Mouse (Mus musculus) olfactory bulb, adult 2 months (tissue): ENCODE measurements around the gene Lta. TPM values are rescaled to one million over a fixed set of nuclear protein-coding genes. Genes with fewer than 3 reads are reported as not detected.
A peak's percentile ranks its signal among the peaks of the same experiment; 100 is the strongest.
"Not testable (repeated sequence)": the region's sequence is repeated elsewhere in the genome, so short reads cannot be mapped to it uniquely, and the experiment has no call there.

Experiments used
- H3K27ac ChIP-seq: fragments of 200-500 bp; 2 replicates; pipeline ENCODE4 v1.5.1; 2012; ENCODE audit warnings: low read depth, low read length; ENCODE audit not compliant: insufficient read depth
- H3K4me1 ChIP-seq: fragments of 200-500 bp; 2 replicates; pipeline ENCODE4 v1.6.1; 2012; ENCODE audit warnings: low read length; ENCODE audit not compliant: control insufficient read depth, insufficient read depth
- H3K4me3 ChIP-seq: fragments of 200-500 bp; 2 replicates; pipeline ENCODE4 v1.5.1; 2012; ENCODE audit warnings: mild to moderate bottlenecking, low read depth, low read length, moderate library complexity; ENCODE audit not compliant: insufficient read depth
- CTCF ChIP-seq: fragments of 200-500 bp; IDR thresholded peaks from 2 replicates; pipeline ENCODE4 v1.5.1; 2012; ENCODE audit warnings: low read depth, mild to moderate bottlenecking, low read length, moderate library complexity; ENCODE audit not compliant: insufficient read depth
- POLR2A ChIP-seq: fragments of 200-500 bp; IDR thresholded peaks from 2 replicates; pipeline ENCODE4 v1.6.1; 2012; ENCODE audit warnings: mild to moderate bottlenecking, low read depth, low read length, moderate library complexity; ENCODE audit not compliant: insufficient read depth
- WGBS: fragments of 180-500 bp; shearing (Covaris S2); methylation state at CpG from one replicate; pipeline ENCODE4 v1.1.7; 2018; 5-methylcytosine and 5-hydroxymethylcytosine counted together
- polyA plus RNA-seq: library from polyadenylated mRNA; stranded (reverse); fragments of >200 nt; gene quantifications from 2 replicates; pipeline ENCODE4 v1.2.4, GENCODE M21; 2012; ENCODE audit warnings: low replicate concordance; ENCODE audit not compliant: missing spikeins, insufficient read depth, insufficient read length

The Lta gene
- polyA plus RNA-seq, 1 experiment: not detected

DNA sequence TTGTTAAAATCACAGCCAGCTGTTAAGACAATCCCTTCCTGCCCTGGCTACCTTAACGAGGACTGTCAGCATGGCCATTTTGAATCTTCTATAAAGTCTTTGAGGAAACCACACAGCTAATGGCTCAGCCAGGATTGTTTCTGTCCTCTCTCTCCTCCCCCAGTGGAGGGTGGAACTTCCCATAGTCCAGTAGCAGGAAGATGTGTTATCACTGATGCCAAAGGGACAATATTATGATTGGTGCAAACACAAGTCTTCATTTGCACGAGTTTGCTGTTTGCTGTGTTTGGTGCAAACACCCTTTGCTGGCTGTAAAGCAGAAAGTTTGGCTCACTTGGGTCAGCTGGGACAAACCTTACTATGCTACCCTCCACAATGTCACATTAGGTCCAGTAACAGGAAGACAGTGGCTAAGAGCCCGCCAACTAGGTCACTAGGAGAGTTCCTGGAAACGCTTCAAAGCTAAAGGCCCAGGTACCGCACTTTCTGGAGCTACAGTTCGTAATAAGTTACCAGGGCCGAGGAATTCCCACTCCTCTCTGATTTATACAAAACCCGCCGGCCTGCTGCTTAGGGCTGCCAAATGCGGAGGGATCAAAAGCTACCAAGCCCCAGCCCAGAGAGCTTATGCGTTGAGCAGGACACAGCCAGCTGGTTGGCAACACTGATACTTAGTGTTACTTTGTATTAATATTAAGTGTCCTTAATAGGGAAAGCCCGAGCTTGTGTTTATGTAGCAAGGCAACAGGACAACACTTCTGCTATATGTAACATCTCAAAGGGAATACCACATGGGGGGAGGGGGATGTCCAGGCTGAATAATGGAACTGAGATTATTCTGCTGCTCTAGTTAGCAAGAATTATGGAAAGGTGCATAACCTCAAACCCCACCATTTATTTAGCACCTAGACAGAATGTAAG lies 35.5 kb upstream of the Lta start:
- H3K4me1 ChIP-seq: peaks cover 27% of the 10 kb centered on the region
- H3K27ac ChIP-seq: peak overlapping the region; percentile 95
- TF ChIP-seq CTCF (no peak), POLR2A (no peak)
- H3K4me3 ChIP-seq: peak overlapping the region; percentile 47
- 19% methylated on average over 12 of the region's 12 CpGs for WGBS

DNA sequence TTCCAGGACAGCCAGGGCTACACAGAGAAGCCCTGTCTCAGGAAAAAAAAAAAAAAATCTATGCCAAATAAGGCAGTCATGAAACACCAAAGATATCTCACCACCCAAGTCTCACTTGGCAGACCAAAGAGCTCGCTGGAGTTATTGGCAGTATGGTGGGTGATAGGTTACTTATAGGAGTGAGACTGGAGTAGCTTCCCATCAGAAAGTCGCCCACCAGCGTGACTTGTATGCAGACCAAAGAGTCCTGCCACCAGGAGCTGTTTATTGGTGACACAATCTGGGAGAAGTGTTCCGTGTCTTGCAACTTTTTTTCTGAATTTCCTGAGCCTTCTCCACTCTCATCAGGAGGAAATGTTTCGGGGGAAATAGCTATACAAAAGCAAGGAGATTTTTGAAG lies 34.5 kb upstream of the Lta start:
- Histone ChIP-seq H3K4me3 (no peak overlapping the region), H3K27ac (no peak overlapping the region), H3K4me1 (peaks cover 29% of the 10 kb centered on the region)
- TF ChIP-seq POLR2A: no peak
- no peak for TF ChIP-seq CTCF
- 80% methylated on average over 5 of the region's 5 CpGs for WGBS

DNA sequence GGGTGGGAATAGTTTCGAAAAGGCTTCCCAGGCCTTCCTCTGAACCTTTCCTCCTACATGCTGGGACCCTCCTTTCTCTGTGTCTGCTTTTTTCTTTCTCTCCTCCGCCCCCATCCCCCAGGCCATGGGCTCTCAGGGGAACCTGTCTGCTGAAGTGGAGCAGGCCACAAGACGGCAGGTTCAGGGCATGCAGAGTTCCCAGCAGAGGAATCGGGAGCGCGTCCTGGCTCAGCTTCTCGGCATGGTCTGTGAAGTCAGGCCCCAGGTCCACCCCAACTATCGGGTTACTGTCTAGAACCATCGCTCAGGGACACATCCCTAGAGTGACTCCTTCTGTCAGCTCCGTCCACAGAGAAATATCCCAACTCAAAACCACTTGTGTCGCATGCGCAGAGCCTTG lies 32.4 kb upstream of the Lta start:
- H3K4me3 ChIP-seq: peak overlapping the region; percentile 72
- no peak for TF ChIP-seq POLR2A
- TF ChIP-seq CTCF: no peak
- 86% methylated on average over 12 of the region's 12 CpGs for WGBS
- H3K4me1 ChIP-seq: peaks cover 14% of the 10 kb centered on the region
- peak overlapping the region; percentile 85; the same call in 1 of the 2 replicates for H3K27ac ChIP-seq

DNA sequence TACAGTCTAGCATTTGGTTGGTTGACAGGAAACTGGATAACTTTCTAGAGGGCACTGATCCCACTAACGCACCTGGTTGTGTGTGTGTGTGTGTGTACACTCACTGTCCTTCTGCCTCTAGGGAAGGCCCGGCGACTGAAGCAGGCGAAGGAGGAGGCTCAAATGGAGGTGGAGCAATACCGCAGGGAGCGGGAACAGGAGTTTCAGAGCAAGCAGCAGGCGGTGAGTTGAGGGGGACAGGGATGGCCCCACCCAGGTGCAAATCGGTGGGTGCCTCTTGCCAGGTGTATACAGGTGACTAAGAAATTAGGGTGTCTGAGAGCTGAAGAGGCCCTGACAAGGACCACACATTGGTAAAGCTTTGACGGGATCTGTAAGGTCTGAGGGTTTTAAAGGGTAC lies 31.8 kb upstream of the Lta start:
- peaks cover 18% of the 10 kb centered on the region for H3K4me1 ChIP-seq
- peak overlapping the region; percentile 85 for H3K27ac ChIP-seq
- no peak for TF ChIP-seq POLR2A
- H3K4me3 ChIP-seq: peak overlapping the region; percentile 72
- WGBS: 39% methylated on average over 9 of the region's 9 CpGs

DNA sequence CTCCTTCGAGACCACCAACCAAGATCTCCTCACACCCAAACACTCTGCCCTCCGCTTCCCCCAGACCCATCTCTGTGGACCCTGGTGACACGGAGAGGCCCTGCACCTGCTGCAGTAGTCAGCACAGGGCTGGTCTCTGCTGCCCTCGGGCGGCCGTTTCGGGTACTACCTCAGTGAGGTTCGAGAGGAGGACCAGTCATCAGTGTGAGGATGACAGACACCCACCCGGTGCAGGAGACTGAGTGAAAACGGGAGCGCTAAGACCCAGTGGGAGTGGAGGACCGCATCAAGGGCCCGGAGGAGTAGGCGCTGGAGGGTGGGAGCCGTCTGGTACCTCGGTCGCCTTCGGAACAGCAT lies 31.2 kb upstream of the Lta start:
- TF ChIP-seq POLR2A: no peak
- TF ChIP-seq CTCF: peak; percentile 88
- peaks cover 21% of the 10 kb centered on the region for H3K4me1 ChIP-seq
- under 1% methylated on average over 18 of the region's 18 CpGs for WGBS
- H3K4me3 ChIP-seq: peak overlapping the region; percentile 72
- H3K27ac ChIP-seq: peak overlapping the region; percentile 90

DNA sequence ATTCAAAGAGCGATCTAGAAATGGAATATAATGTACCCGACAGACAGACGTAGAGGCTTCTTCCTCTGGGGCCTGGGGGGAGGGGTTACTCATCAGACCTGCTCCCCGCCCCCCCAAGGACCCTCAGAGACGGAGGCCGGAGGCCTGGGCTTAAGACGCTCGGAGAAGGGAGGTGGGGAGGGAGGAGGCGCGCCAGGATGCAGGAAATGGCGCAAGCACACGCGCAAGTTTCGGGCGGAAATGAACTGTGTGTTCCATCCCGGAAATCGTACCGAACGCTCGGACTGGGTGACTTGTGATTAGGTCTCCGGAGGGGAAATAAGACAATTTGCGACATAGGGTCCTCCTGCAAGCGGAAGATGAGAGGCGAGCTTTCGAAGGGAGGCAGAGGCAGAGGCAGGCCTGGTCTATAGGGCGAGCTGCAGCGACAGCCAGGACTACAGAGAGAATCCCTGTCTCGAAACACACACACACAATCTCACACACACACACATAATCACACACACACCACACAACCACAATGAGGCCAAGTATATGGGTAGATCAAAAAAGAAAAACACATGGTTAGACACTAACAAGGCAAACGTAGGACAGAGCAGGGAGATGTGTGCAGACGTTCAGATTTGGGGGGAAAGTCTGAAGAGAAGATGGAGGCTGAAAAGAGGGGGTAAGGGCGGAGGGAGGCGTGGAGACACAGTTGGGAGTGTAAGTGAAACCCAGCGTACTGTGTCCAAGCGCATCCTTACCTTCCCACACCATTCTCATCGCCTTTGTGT lies 30.7 kb upstream of the Lta start, which contains the start of gene Nfkbil1:
TSS of gene Nfkbil1 (minus strand) at position 179 of the 776 bp plus-strand sequence.
- Histone ChIP-seq H3K4me3 (peak within 1 kb of the TSS; percentile 72), H3K4me1 (peaks cover 21% of the 10 kb centered on the region), H3K27ac (peak within 1 kb of the TSS; percentile 90)
- TF ChIP-seq POLR2A: peak; percentile 79
- TF ChIP-seq CTCF: no peak
- under 1% methylated on average over 35 of the region's 35 CpGs for WGBS

DNA sequence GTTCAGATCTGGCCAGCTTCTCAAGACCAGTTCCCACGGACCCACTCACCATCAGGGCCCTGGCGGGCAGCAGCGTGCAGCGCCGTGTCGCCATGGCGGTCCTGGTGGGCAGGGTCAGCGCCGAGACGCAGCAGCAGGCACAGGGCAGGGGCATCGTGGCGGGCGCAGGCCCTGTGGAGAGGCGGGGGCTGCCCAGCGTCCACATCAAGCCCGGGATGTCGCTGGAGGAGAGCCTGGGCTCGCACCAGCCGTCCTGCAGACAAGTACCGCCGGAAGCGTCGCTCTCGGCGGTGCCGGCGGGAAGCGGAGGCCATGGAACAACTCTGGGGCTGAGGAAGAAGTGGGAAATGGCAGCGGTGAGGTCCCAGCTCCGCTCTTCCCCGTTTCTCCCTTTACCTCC lies 29.8 kb upstream of the Lta start:
- no peak for TF ChIP-seq CTCF
- no peak for TF ChIP-seq POLR2A
- peak overlapping the region; percentile 58 for H3K4me3 ChIP-seq
- 5% methylated on average over 30 of the region's 31 CpGs for WGBS
- peaks cover 19% of the 10 kb centered on the region for H3K4me1 ChIP-seq
- peak overlapping the region; percentile 65 for H3K27ac ChIP-seq

DNA sequence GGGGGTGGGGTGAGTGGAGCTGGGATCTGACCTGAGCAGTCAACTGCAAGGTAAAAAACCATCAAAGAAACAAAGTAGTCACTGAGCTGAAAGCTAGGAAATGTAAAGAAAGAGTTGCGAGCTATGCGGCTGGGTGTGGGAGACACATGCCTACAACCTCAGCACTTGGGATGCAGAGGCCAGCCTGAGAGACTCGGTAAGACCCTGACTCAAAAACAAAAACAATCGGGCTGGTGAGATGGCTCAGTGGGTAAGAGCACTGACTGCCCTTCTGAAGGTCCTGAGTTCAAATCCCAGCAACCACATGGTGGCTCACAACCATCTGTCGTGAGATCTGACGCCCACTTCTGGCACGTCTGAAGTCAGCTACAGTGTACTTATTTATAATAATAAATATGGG lies 28.9 kb upstream of the Lta start:
- H3K4me3 ChIP-seq, H3K27ac ChIP-seq: not testable (repeated sequence)
- peaks cover 19% of the 10 kb centered on the region for H3K4me1 ChIP-seq
- 76% methylated on average over 7 of the region's 7 CpGs for WGBS
